Mouse (Mus musculus) neural tube, embryonic 15.5 days (tissue): ENCODE measurements around the gene Atp2c1. TPM values are rescaled to one million over a fixed set of nuclear protein-coding genes. Genes with fewer than 3 reads are reported as not detected.

Source experiments
- ATAC-seq: fragments of 200-750 bp; cut with Nextera tagmentation; 2 replicates; pipeline ENCODE4 v1.8.0; 2017; ENCODE audit warnings: mild to moderate bottlenecking, moderate TSS enrichment, moderate library complexity; ENCODE audit not compliant: low FRiP score
- H3K27ac ChIP-seq: fragments of 300-500 bp; sonication (generic); replicated peaks from 2 replicates; pipeline ENCODE4 v1.5.1; 2015; ENCODE audit warnings: mild to moderate bottlenecking, inconsistent platforms
- H3K27me3 ChIP-seq: fragments of 300-500 bp; sonication (generic); replicated peaks from 2 replicates; pipeline ENCODE4 v1.6.1; 2015; ENCODE audit warnings: inconsistent platforms
- H3K36me3 ChIP-seq: fragments of 300-500 bp; sonication (generic); 2 replicates; pipeline ENCODE4 v1.6.1; 2015; ENCODE audit warnings: inconsistent platforms
- H3K4me1 ChIP-seq: fragments of 300-500 bp; sonication (generic); 2 replicates; pipeline ENCODE4 v1.6.1; 2015; ENCODE audit warnings: inconsistent platforms
- H3K4me2 ChIP-seq: fragments of 300-500 bp; sonication (generic); 2 replicates; pipeline ENCODE4 v1.6.1; 2015; ENCODE audit warnings: inconsistent platforms, mild to moderate bottlenecking, moderate library complexity
- H3K4me3 ChIP-seq: fragments of 300-500 bp; sonication (generic); replicated peaks from 2 replicates; pipeline ENCODE4 v1.5.1; 2015; ENCODE audit warnings: mild to moderate bottlenecking, inconsistent platforms
- H3K9ac ChIP-seq: fragments of 300-500 bp; sonication (generic); replicated peaks from 2 replicates; pipeline ENCODE4 v1.6.1; 2015; ENCODE audit warnings: mild to moderate bottlenecking, inconsistent platforms
- H3K9me3 ChIP-seq: fragments of 300-500 bp; sonication (generic); replicated peaks from 2 replicates; pipeline ENCODE4 v1.6.1; 2016; ENCODE audit warnings: inconsistent platforms
- WGBS: fragments of 180-500 bp; shearing (Covaris S2); methylation state at CpG from one replicate; pipeline ENCODE4 v1.1.7; 2015; ENCODE audit warnings: mixed read lengths; 5-methylcytosine and 5-hydroxymethylcytosine counted together
- polyA plus RNA-seq: library from polyadenylated mRNA; unstranded; fragments of >200 nt; fragmentation: Nextera tagmentation; extraction: Ambion mirVana; gene quantifications from 2 replicates; pipeline ENCODE4 v1.2.1, GENCODE M21; 2015

The Atp2c1 gene
- polyA plus RNA-seq, 1 experiment from 2014 or later, result 90.0 TPM

GRCm38 (mm10) chr9:105484338-105485084 lies 42.6 kb downstream of the Atp2c1 start:
- no peaks in the 10 kb centered on the region for H3K36me3 ChIP-seq
- no peaks in the 10 kb centered on the region for H3K9me3 ChIP-seq
- WGBS, result 53% methylated on average over 5 of the region's 5 CpGs
- ATAC-seq, result peak; percentile 68
- H3K27ac ChIP-seq, result no peak overlapping the region; the same call in 1 of the 2 replicates
- H3K4me1 ChIP-seq, result peaks cover 28% of the 10 kb centered on the region
- no peak overlapping the region for H3K9ac ChIP-seq
- H3K4me3 ChIP-seq, result no peak overlapping the region
- H3K4me2 ChIP-seq, result no peak overlapping the region
- H3K27me3 ChIP-seq, result no peaks in the 10 kb centered on the region

- Histone ChIP-seq H3K36me3 (no peaks in the 10 kb centered on the region), H3K27me3 (no peaks in the 10 kb centered on the region), H3K4me3 (no peak overlapping the region), H3K9me3 (no peaks in the 10 kb centered on the region), H3K4me2 (no peak overlapping the region), H3K9ac (no peak overlapping the region), H3K4me1 (peaks cover 27% of the 10 kb centered on the region), H3K27ac (no peak overlapping the region)
- 87% methylated on average over 11 of the region's 11 CpGs for WGBS
- no peak for ATAC-seq
These were observed 43.2 kb downstream of the Atp2c1 start for GRCm38 (mm10) chr9:105483880-105484279.

GRCm38 (mm10) chr9:105482715-105483510 lies 44.2 kb downstream of the Atp2c1 start:
- no peak overlapping the region for H3K9ac ChIP-seq
- H3K4me3 ChIP-seq, result no peak overlapping the region
- 84% methylated on average over 4 of the region's 4 CpGs for WGBS
- ATAC-seq, result no peak
- H3K4me1 ChIP-seq, result peaks cover 20% of the 10 kb centered on the region; the same call in 1 of the 2 replicates
- H3K27ac ChIP-seq, result no peak overlapping the region
- no peaks in the 10 kb centered on the region for H3K27me3 ChIP-seq
- no peak overlapping the region for H3K4me2 ChIP-seq
- H3K36me3 ChIP-seq, result no peaks in the 10 kb centered on the region
- H3K9me3 ChIP-seq, result no peaks in the 10 kb centered on the region

- H3K36me3 ChIP-seq, result no peaks in the 10 kb centered on the region
- 53% methylated on average over 4 of the region's 4 CpGs for WGBS
- peaks cover 18% of the 10 kb centered on the region; the same call in 1 of the 2 replicates for H3K4me1 ChIP-seq
- H3K9ac ChIP-seq, result no peak overlapping the region
- H3K27ac ChIP-seq, result no peak overlapping the region
- ATAC-seq, result no peak
- no peaks in the 10 kb centered on the region for H3K9me3 ChIP-seq
- H3K4me3 ChIP-seq, result no peak overlapping the region
- H3K27me3 ChIP-seq, result no peaks in the 10 kb centered on the region
- H3K4me2 ChIP-seq, result no peak overlapping the region
These were observed 45.0 kb downstream of the Atp2c1 start for GRCm38 (mm10) chr9:105482070-105482469.

DNA sequence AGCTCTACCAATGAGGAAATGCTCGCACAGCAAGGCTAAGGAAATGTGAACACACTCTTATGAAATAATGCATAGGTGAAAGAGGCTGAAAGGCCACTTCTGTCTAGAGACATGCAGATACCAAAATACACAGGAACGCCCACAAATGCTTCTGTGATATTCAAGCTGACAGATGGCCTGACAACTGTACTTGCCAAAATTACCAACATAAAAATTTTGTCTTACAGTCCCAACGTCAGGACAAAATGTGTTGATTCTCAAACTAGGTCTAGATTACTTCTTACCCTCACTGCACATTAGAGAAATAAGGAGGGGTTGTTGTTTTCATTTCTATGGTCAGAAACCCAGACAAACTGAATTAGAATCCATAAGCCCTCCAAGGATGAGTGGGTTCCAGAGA lies 51.0 kb downstream of the Atp2c1 start:
- Histone ChIP-seq H3K4me3 (no peak overlapping the region), H3K27ac (no peak overlapping the region), H3K4me1 (no peaks in the 10 kb centered on the region), H3K4me2 (no peak overlapping the region), H3K36me3 (no peaks in the 10 kb centered on the region), H3K9me3 (no peaks in the 10 kb centered on the region), H3K27me3 (no peaks in the 10 kb centered on the region), H3K9ac (no peak overlapping the region)
- ATAC-seq, result no peak
- WGBS, result 79% methylated on average over 3 of the region's 3 CpGs

GRCm38 (mm10) chr9:105474910-105475309 lies 52.2 kb downstream of the Atp2c1 start:
- Histone ChIP-seq H3K9ac (no peak overlapping the region), H3K9me3 (no peaks in the 10 kb centered on the region), H3K27me3 (no peaks in the 10 kb centered on the region), H3K4me3 (no peak overlapping the region), H3K4me1 (no peaks in the 10 kb centered on the region), H3K4me2 (no peak overlapping the region), H3K36me3 (no peaks in the 10 kb centered on the region), H3K27ac (no peak overlapping the region)
- WGBS, result 89% methylated on average over 3 of the region's 3 CpGs
- ATAC-seq, result no peak

DNA sequence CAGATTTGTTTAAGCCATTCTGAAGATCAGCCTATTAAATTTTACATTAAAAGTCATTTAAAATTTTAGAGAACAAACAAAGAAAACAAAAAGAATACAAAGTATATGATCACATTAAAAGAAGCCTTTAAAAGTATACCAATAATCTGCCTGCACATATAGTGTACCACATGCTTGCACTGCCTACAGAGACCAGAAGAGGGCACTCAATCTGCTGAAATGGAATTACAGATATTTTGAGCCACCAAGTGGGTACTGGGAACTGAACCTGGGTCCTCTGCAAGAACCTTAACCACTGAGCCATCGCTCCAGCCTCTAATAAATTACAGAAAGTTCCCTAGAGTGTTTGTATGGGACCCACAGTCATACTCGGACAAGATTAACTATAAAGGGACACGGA lies 59.3 kb downstream of the Atp2c1 start:
- no peaks in the 10 kb centered on the region for H3K27me3 ChIP-seq
- no peaks in the 10 kb centered on the region for H3K4me1 ChIP-seq
- H3K9ac ChIP-seq, result no peak overlapping the region
- no peaks in the 10 kb centered on the region for H3K9me3 ChIP-seq
- H3K27ac ChIP-seq, result no peak overlapping the region
- H3K4me2 ChIP-seq, result no peak overlapping the region
- H3K4me3 ChIP-seq, result no peak overlapping the region
- H3K36me3 ChIP-seq, result peaks cover 14% of the 10 kb centered on the region
- ATAC-seq, result no peak
- 99% methylated on average over 3 of the region's 3 CpGs for WGBS

DNA sequence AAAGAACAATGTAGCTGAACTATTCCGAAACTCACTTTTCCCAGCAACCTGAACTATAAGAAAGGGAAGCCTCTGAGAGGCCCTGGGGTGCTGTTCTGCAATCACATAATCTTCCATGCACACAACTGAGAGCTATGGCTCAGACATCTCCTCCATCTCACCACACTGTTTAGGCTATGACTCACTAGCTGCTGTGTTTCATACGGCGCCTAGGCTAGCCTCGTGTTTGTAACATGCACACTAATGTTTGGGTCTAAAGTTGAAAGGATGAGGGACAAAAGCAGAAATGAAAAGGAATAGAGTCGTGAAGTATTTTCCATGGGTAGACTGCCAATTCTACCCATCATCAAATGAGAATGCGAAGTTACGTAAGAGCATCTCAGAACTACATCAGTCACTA lies 65.6 kb downstream of the Atp2c1 start:
- peaks cover 32% of the 10 kb centered on the region for H3K36me3 ChIP-seq
- H3K4me3 ChIP-seq, result no peak overlapping the region
- no peaks in the 10 kb centered on the region for H3K9me3 ChIP-seq
- H3K27ac ChIP-seq, result no peak overlapping the region
- H3K4me1 ChIP-seq, result no peaks in the 10 kb centered on the region
- no peak overlapping the region for H3K4me2 ChIP-seq
- H3K27me3 ChIP-seq, result no peaks in the 10 kb centered on the region
- no peak overlapping the region for H3K9ac ChIP-seq
- 96% methylated on average over 7 of the region's 7 CpGs for WGBS
- no peak for ATAC-seq

GRCm38 (mm10) chr9:105459032-105459431 lies 68.1 kb downstream of the Atp2c1 start:
- Histone ChIP-seq H3K4me3 (no peak overlapping the region), H3K4me2 (no peak overlapping the region), H3K9me3 (no peaks in the 10 kb centered on the region), H3K36me3 (peaks cover 38% of the 10 kb centered on the region), H3K9ac (no peak overlapping the region), H3K4me1 (no peaks in the 10 kb centered on the region), H3K27me3 (no peaks in the 10 kb centered on the region), H3K27ac (no peak overlapping the region)
- ATAC-seq, result no peak
- 91% methylated on average over 13 of the region's 13 CpGs for WGBS

DNA sequence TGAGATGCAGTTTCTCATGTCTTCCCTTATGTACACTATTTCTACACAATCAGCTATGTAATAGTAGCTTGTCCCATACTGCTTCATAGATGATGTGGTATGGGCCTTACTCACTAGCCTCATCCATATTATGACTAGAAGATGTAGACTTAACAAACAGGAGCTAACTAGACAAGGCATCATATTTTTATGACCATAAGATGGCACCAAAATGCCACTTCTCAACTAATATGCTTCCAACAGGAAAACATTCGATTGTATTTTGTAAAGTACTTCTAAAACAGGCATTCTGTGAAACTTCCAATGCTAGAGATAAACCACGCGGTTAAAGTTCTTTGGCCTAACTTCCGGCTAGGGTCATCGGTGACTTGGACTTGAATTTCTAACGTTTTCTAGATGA lies 118.6 kb downstream of the Atp2c1 start:
- H3K9me3 ChIP-seq, result no peaks in the 10 kb centered on the region
- H3K27me3 ChIP-seq, result no peaks in the 10 kb centered on the region
- ATAC-seq, result no peak
- H3K27ac ChIP-seq, result no peak overlapping the region
- H3K9ac ChIP-seq, result no peak overlapping the region
- no peaks in the 10 kb centered on the region for H3K4me1 ChIP-seq
- peaks cover 22% of the 10 kb centered on the region for H3K36me3 ChIP-seq
- no peak overlapping the region for H3K4me3 ChIP-seq
- no peak overlapping the region for H3K4me2 ChIP-seq
- WGBS, result 97% methylated on average over 6 of the region's 6 CpGs

GRCm38 (mm10) chr9:105395218-105395627 lies 131.9 kb downstream of the Atp2c1 start, which contains the start of the genes Aste1 and Nek11:
Aste1 (plus strand) TSS chr9:105395392.
Nek11 (minus strand) TSS chr9:105395524.
- Histone ChIP-seq H3K9me3 (no peaks in the 10 kb centered on the region), H3K4me2 (peak within 1 kb of the TSS; percentile 74), H3K27ac (peak within 1 kb of the TSS; percentile 83), H3K36me3 (peaks cover 4% of the 10 kb centered on the region; the same call in 1 of the 2 replicates), H3K4me1 (peaks cover 48% of the 10 kb centered on the region), H3K4me3 (peak within 1 kb of the TSS; percentile 59), H3K9ac (peak within 1 kb of the TSS; percentile 55), H3K27me3 (no peaks in the 10 kb centered on the region)
- peak; percentile 96 for ATAC-seq
- WGBS, result under 1% methylated on average over 44 of the region's 44 CpGs
